Mouse (Mus musculus): ENCODE measurements at regions not wholly inside any gene's neighbourhood (a gene's known extent, or its start where the extent isn't known, plus 50 kb on each side); places are given as distances from the start of the nearest gene placed in this dataset.

DNA sequence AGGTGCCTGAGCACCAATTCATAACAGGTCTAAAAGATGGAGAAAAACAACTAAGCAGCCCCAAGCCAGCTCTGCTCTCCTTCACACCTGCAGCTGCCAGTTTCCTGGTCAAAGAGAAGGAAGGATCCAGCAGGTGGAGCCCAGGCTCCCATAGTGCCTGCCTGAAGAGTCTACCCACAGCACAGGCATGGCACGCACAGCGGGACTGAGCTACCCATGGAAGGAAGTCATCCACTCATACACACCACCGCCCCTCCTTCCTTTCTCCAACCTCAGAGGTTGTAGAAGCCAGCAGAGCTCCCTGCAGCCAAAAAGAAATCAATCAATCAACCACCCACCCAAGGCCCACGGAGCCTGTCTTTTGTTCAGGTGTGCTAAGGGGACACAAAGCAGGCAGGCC, 197.0 kb upstream of the Cadm1 start:
- peak in 1 of 2 experiments; percentile 29 for DNase-seq (ENCODE audit: inconsistent age in 2 of 2, low spot score in 1 of 2)

DNA sequence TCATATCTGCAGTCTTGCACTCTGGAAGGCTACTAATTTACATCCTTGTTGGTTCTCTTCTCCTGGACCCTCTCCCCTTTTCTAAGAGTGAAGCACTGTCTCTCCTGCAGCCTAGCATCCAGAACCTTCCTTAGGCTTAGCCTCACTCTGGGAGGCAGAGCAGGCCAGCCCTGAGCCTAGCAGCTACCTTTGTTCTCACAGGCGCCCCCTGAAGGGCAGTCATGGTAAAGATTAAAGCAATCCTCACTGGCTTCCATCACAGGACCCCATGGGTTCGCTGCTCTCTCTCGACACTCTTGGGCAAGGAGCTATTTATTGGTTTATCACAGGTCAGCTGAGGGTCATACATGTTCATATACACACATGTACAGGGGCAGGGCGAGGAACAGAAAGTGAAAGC, 191.8 kb upstream of the Cadm1 start:
- peak; percentile 17 to 53 for DNase-seq (ENCODE audit: inconsistent age in 2 of 2, low spot score in 1 of 2)

DNA sequence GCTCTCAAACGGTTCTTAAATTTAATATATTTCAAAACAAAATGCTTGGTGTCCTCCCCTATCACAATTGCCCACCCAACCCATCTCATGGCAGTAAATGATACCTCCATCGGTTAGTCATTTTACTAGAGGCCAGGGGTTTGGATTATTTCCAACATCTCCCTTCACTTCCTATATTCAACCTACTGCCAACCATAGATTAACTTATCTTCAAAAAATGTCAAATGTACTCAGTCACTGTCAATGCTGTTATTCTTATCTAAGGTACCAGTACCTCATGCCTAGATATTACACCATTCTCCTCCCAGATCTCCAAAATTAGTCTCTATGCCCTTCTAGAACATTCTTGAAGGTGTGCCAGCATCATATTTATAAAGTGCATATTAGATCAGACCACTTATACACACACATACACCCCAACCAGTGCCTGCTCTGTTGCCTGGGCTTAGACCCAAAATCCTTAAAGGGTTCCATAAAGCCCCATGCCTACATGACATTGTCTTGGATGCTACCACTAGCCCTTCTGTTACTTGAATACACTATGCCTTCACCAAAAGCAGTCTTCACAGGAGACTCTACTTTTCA, 183.4 kb upstream of the Cadm1 start:
- no peak for DNase-seq (ENCODE audit: inconsistent age in 2 of 2, low spot score in 1 of 2)

DNA sequence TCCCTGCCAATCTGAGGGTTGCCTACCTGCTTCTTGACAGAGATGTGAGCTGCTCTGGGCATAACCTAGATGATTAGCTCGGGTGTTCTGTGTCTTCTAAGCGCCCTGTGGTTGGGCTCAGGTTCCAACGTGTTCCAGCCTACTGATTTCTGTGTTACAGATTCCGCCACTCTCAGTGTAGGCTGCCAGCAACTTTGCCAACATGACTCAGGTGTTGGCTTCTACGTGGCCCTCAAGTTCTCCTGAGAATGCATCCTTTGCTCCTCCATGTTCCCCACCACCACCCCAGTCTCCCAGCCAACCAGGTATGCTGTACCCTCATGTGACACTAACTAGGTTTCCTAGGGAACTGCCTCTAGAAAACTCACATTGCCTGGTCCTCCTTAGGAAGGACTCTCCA, 179.7 kb upstream of the Cadm1 start:
- no peak for DNase-seq (ENCODE audit: inconsistent age in 2 of 2, low spot score in 1 of 2)

DNA sequence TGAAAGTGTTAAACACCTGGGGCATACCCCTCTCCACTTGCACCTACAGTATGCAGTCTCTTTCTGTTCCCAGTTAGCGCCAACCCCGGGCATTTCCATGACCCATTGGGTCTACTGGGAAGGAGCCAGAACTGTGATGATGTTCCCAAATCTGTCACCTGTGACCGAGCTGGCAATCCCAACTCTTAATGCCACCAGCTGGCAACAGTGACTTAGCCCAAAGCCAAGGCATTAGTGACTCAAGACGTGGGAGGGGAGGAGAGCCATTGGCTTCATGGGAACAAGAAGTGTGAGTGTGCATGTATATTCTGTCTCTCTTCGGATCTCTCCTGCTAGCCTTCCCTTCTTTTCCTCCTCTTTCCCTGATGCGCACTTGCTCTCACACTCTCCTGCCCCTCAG, 178.9 kb upstream of the Cadm1 start:
- peak in 1 of 2 experiments; percentile 38 for DNase-seq (ENCODE audit: inconsistent age in 2 of 2, low spot score in 1 of 2)

DNA sequence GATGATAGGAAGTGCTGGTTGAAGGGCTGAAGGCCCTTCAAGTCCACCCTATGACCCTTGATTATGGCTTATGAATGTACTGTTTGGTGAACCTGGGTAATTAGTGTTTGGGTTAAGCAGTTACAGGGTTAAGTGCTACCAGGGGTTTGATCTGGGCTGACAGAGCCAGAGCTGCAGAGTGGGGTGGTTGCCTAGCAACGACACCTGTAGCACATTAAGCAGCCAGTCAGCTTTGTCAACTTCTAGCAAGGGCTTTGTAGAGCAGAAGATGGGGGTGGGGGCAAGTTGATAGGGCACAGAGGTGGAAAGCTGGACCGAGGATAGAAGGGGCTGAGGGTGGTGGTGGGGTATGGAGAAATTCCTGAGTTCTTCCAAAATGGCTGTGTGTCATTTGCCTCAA, 177.0 kb upstream of the Cadm1 start:
- no peak for DNase-seq (ENCODE audit: inconsistent age in 2 of 2, low spot score in 1 of 2)

DNA sequence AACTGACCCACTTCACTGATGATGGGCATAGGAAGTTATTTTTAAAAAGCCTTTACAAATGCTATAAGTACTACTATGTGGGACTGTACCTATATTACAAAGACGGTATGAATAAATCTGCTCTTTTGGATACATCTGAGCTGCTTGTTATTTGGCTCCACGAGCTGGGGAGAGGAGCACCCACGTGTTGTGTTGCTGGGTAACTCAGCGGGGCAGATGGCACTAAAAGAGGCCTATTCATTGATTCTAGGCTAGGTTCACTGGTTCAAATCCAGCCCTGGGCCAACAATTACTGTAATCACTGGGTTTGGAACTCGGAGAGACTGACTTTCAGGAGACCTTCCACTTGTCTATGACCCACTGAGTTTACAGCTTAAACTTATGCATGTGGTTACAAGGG, 176.0 kb upstream of the Cadm1 start:
- DNase-seq (ENCODE audit: inconsistent age in 2 of 2, low spot score in 1 of 2), result no peak

DNA sequence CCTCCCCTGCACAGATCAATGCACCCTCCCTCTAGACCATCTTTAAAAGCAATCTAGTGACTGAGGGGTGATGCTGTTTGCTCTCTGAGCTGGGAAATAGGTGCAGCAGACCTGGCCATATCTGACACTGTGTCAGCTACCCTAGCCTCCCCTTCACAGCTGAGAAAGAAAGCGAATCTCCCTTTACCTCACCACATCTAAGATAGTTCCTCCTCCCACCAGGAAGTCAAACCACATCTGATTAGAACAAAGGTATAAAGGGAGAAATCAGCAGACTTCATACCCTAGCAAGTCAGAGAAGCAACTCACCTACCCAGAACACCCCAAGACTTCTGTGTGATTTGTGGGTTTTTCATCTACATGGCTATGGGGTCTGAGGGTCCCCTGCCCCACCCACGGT, 175.6 kb upstream of the Cadm1 start:
- DNase-seq (ENCODE audit: inconsistent age in 2 of 2, low spot score in 1 of 2), result no peak

DNA sequence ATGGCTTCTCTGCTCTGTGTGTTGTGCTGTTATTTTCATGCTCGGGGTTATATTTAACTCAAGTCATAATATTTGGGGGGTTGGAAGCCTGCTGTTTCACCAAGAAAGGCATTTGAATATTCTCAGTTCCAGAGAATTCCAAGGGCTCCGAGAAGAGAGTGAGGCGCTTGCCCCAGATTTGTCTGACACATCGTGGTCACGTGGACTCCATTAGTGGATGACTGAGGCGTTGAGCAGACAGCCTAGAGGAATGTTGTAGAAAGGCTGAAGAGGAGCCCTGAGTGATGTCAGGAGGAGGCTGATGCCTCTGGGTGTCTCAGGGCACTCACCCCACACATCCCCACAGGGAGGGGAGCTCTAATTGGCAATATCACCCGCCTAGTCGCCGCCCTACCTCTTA, 175.1 kb upstream of the Cadm1 start:
- DNase-seq (ENCODE audit: inconsistent age in 2 of 2, low spot score in 1 of 2), result no peak

DNA sequence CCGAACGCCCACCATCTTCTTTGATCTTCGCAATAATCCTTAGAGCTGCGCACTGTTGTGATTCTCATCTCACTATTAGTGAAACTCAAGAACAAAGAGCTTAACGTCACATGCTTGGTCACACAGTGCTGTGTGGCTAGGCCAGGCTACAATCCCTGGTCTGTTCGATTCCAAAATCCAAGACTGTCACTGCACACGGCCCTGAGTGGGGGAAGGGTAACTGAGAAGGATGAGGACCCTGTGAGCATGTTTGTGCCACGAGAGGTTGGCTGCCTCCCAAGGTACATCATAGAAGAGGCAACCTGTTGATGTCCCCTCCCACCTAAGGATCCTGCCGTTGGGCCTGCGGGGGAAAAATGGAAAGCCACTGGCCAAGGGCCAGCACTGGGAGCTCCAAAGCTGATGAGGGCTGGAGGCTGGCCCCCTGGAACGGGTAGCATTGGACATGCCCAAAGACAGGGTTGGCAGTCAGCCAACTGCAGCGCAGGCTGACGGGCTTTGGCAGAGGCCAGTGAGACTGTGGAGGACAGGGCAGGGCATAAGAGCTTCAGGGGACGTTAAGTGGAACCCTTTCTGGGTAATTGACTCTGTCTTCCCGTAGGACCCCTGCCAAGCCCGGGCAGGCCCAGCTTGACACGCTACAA, 172.1 kb upstream of the Cadm1 start:
- peak; percentile 19 to 60 for DNase-seq (ENCODE audit: inconsistent age in 2 of 2, low spot score in 1 of 2)

DNA sequence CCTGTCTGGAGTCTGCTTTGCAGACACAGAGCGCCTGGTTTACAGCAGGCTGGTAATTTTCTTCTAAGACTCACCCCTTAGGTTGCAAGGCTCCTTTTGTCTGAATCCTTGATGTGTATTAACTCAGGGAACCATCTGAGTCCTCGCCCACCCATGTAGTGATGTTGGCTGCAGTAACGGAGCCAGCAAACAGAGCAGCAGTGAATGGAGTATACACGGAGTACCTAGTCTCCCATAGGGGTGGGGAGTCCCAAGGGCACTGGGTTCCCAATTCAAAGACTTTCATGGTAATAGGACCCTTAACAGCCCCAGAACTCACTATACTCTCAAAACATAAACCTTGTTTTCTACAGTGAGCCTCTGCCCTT, 171.6 kb upstream of the Cadm1 start:
- no peak for DNase-seq (ENCODE audit: inconsistent age in 2 of 2, low spot score in 1 of 2)

DNA sequence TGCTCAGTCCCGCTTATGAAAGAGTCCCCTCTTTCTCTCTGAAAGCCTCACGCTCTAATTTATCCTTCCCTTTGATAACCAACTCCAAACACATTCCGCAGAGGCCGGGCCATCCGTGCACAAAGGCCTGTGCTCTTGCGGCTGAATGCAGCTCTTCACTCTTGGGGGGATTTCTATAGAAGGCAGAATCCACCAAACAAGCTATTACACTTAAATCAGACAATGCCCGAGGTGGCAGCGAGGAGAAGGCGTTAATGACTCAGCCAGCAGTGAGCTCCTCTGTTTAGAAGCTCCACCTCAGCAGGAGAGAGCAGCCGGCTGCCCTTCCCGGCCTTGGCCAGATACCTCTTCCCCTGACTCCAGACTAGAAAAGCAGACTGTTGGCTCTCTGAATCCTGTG, 166.9 kb upstream of the Cadm1 start:
- DNase-seq (ENCODE audit: inconsistent age in 2 of 2, low spot score in 1 of 2), result no peak

DNA sequence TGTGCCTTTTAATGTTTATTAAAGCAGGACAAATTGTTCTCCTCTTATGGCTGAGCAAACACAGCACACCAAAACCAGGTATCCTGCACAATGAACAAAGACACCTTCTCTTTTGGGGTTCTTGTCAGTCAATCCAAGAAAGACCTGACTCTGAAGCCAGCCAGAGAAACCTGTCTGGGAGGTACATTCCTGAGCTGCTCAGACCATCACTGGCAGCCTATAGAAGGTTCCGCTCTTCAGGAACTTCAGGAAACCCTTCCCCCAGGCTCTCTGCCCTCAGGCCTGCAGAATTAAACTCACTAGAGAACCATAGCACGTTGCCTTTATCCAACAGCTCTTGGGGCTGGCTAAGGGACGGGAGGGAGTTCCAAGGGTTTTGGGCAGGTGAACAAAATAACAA, 165.2 kb upstream of the Cadm1 start:
- DNase-seq (ENCODE audit: inconsistent age in 2 of 2, low spot score in 1 of 2), result no peak

DNA sequence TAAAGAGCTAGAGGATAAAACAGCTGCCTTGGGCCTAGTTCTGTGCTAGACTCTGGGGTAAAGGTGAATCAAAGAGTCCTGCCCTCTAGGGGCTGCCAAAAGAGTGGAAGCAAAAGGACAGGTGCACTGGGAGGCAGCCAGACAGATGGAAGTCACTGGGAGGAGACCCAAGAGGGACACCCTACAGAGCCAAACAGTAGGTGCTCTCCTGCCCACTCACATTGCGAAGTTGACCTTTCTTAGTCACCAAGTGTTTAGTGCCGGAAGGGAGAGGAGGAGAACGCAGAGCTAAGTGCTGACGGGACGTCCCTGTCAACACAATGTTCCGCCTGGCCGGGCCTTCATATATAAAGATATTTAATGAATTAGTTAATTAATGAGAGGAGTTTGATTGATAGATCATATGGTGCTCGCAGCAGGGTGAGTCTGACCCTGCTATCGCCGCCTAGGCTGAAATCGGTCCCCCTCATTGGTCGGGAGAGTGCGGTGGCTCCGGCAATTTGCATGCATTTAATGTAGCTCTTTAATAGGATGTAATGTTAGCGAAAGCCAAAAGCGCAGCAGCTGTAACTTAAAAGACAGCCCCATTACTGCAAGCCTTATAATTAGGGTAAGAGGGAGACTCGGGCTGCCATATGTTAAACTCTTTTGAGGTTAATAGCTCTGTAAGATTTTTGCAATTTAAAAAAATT, 162.6 kb upstream of the Cadm1 start:
- DNase-seq (ENCODE audit: inconsistent age in 2 of 2, low spot score in 1 of 2), result no peak

DNA sequence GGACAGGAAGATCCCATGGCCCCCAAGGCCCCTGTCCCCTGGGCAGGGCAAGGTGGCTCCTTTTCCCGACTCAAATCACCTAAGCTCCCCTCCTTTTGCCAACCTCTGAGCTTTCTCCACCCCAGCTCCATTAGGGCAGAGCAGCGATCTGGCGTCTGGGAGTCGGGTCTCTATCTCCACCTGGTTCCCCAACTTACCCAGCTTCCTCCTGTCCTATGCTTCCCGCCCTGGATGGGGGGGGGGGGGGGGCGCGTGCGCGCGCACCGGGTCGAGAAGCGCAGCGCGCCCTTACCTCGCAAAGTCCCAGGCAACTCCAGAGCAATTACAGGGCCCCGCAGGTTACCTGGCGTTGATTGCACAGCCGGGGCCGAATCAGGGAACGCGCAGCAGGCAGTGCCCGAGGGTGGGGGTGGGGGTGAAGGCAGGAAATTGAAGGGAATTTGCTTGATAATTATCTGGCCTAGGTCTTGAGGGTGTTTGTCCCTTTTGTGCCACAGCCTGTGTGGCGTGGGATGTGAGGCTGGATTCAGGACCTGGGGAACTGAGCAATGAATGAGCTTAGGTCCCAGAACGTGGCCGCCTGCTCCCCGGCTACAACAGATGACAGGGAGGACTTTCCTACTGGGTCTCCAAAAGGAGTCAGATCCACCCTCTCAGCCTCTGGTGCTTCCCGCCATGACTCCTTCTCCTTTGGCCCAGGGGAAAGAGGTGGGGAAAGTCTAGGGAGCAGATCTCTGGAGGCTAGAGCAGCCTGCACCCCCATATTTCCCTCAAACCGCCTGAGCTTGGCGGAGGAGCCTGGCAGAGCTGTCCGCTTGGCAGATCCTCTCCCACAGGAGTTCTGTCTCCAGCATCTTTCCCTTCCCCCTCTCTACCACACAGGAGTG, 161.7 kb upstream of the Cadm1 start:
- no peak for DNase-seq (ENCODE audit: inconsistent age in 2 of 2, low spot score in 1 of 2)

DNA sequence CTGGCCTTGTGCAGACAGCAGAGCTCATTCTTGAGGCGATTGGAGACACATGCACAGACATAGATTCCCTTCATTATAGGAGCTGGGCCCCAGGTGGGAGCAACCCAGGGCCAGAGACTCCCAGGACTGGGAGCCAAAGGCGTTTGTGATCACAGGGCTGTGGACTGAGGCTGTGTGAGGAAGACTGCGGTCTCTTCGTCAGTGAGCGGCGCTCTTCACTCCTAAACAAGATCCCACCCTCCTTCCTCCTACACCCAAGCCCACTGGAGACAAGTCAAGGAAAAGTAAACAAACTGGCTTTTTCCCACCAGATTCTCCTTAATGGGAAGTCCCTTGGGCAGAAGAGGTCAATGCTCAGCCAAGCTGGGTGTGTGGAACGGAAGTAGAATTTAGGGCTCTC, 157.7 kb upstream of the Cadm1 start:
- no peak for DNase-seq (ENCODE audit: inconsistent age in 2 of 2, low spot score in 1 of 2)

DNA sequence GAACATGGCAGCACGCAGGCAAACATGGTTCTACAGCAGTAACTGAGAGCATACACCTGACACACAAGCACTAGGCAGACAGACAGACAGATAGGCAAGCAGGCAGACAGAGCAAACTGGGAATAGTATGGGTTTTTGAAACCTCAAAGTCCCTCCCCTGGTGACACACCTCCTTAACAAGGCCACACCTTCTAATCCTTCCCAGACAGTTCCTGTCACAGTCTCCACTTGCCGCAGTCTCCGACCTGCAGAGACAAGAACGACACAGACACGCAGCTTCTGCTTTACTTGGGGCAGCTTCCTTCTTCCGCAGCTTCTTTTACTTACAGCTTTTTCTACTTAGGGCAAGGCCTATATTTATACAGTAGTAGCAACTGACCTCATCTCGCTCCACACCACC, 155.9 kb upstream of the Cadm1 start:
- no peak for DNase-seq (ENCODE audit: inconsistent age in 2 of 2, low spot score in 1 of 2)

DNA sequence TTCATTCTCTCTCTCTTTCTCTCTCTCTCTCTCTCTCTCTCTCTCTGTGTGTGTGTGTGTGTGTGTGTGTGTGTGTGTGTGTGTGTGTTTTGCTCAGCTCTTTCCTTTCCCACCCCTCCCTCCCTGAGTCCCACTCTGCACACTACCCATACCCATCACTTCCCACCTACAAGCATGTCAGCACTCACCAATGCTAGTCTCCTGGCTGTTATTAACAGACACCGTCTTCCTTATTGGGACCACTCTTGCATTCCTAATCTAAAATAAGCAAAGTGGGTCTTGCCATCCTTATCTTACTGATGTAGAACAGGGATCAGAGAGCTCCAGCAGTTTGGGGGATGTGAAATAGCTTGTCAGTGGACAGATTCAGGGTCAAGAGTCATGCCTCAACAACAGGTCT, 153.3 kb upstream of the Cadm1 start:
- no peak for DNase-seq (ENCODE audit: inconsistent age in 2 of 2, low spot score in 1 of 2)

DNA sequence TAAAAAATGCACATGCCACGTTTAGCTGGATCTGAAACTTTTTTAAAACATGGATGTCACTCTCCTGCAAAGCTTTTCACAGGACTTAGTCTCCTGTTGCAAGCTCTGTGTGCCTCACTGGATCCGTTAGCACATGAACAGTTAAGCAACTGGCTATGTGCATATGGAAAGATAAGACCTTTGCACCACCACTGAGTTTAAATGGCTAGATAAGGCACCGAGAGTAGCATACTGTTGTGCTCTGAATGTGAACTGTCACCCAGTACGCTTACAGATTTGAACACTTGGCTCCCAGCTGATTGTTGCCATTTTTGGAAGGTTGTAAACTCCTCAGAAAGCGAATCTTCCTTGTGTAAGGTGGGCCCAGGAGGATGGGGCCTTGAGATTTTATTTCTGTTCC, 151.4 kb upstream of the Cadm1 start:
- no peak for DNase-seq (ENCODE audit: inconsistent age in 2 of 2, low spot score in 1 of 2)

DNA sequence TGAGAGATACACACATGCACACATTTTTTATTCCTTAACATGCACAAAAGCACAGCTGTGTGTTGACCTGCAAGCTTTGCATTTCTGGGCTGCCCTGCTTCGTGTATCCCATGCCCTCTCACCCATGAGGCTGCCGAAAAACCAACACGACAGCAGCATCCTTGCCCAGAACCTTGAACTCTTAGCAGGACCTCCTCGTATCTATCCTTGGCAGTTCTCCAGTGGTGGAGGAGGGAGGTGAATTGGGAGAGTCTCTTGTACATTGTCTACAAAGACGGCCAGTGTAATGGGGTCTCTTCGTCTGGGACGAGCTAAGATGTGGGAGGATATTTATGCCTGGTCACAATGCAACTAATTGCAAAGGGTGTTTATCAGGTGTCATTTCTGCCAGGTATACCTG, 149.6 kb upstream of the Cadm1 start:
- DNase-seq (ENCODE audit: inconsistent age in 2 of 2, low spot score in 1 of 2), result peak; percentile 35 to 62

DNA sequence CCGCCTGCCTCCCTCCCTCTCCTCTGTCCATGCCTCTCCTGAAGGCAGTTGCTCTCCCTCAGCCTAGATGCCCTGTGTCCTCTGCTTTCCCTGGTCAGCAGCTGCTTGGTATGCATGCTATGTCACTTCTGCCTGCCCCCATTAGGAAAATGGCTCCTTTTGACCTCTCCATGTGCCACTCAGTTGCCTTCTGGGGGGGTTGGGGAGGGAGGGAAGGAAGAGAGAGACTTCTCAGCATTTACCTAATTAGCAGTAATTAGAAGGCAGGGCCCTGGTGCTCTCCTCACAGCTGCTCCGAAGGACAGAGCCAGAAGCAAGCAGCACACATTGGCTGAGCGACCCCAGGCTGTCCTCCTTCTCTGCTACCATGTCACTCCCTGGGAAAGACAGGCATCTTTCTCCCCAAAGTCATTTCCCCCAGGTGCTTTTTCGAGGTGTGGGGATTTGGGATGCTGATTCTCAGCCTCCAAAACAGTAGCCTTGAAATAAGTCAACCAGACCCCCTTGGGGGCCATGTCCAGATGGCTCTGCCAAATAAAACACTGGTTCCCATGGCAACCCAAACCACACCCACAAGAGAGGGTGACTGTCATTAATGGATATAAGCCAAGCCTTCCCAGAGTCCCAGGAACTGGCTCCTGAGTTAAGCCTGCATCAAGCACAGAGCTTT, 145.7 kb upstream of the Cadm1 start:
- no peak for DNase-seq (ENCODE audit: inconsistent age in 2 of 2, low spot score in 1 of 2)
